In the genomic region with DNA sequence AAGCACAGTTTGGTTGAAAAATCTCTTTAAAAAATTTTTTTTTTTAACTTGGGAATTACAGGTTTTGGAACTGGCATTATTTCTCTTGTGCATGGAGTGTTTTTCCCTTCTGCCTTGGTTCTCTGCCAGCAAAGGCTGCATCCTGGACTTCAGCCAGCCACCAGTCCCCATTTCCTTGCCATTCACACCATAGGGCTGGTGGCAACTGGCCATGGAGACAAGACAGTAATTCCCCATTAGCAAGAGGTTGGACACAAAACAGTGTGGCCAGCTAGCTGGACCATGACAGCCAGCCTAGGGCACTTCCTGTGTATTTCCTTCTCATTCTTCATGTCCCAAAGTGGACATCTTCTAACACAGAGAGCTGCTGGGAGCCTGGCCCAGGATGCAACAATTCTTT, we compare ENCODE assay signal across 8 mouse cellular contexts. TPM values are rescaled to one million over a fixed set of nuclear protein-coding genes. Genes with fewer than 3 reads are reported as not detected.
DNase-seq lines count a peak whose midpoint lies in the region; ATAC-seq and TF ChIP-seq lines count a peak whose summit lies in the region.

No protein-coding gene starts in this region.

- H3K27me3 ChIP-seq in hindbrain, embryonic 14.5 days (ENCODE audit: control insufficient read depth, insufficient read depth, low read length) = no peaks in the 10 kb centered on the region
- H3K27me3 ChIP-seq in midbrain, embryonic 15.5 days (replicated peaks) = no peaks in the 10 kb centered on the region
- no peaks in the 10 kb centered on the region for H3K27me3 ChIP-seq in intestine, postnatal 0 days (replicated peaks; ENCODE audit: control insufficient read depth, insufficient read depth, low read length)

- no peaks in the 10 kb centered on the region for H3K36me3 ChIP-seq in hindbrain, embryonic 14.5 days (replicated peaks; ENCODE audit: control insufficient read depth, insufficient read depth)
- H3K36me3 ChIP-seq in midbrain, embryonic 15.5 days (replicated peaks) = no peaks in the 10 kb centered on the region
- no peaks in the 10 kb centered on the region for H3K36me3 ChIP-seq in intestine, postnatal 0 days (ENCODE audit: control insufficient read depth, insufficient read depth)

- H3K4me2 ChIP-seq in hindbrain, embryonic 14.5 days (replicated peaks) = no peak overlapping the region
- H3K4me2 ChIP-seq in midbrain, embryonic 15.5 days = no peak overlapping the region
- no peak overlapping the region for H3K4me2 ChIP-seq in intestine, postnatal 0 days (replicated peaks; ENCODE audit: low read depth)

- H3K4me3 ChIP-seq in hindbrain, embryonic 14.5 days (replicated peaks; ENCODE audit: low read length) = no peak overlapping the region
- no peak overlapping the region for H3K4me3 ChIP-seq in midbrain, embryonic 15.5 days
- H3K4me3 ChIP-seq in intestine, postnatal 0 days (ENCODE audit: low read depth, low read length) = no peak overlapping the region

- H3K4me1 ChIP-seq in hindbrain, embryonic 14.5 days (replicated peaks; ENCODE audit: control insufficient read depth, insufficient read depth, low read length) = peaks cover 40% of the 10 kb centered on the region
- peaks cover 40% of the 10 kb centered on the region for H3K4me1 ChIP-seq in midbrain, embryonic 15.5 days
- H3K4me1 ChIP-seq in intestine, postnatal 0 days (replicated peaks; ENCODE audit: control insufficient read depth, insufficient read depth, low read length) = no peaks in the 10 kb centered on the region

- ATAC-seq in hindbrain, embryonic 14.5 days (ENCODE audit: low FRiP score) = peak; percentile 55; the same call in 1 of the 2 replicates
- ATAC-seq in midbrain, embryonic 15.5 days (replicated peaks) = no peak; the same call in 1 of the 2 replicates
- no peak for ATAC-seq in intestine, postnatal 0 days

- H3K9me3 ChIP-seq in hindbrain, embryonic 14.5 days (ENCODE audit: control insufficient read depth, low read length) = no peaks in the 10 kb centered on the region
- H3K9me3 ChIP-seq in midbrain, embryonic 15.5 days = no peaks in the 10 kb centered on the region
- no peaks in the 10 kb centered on the region for H3K9me3 ChIP-seq in intestine, postnatal 0 days (ENCODE audit: control insufficient read depth)

- peak overlapping the region; percentile 79; the same call in 1 of the 2 replicates for H3K27ac ChIP-seq in hindbrain, embryonic 14.5 days
- peak overlapping the region; percentile 71 for H3K27ac ChIP-seq in midbrain, embryonic 15.5 days
- no peak overlapping the region for H3K27ac ChIP-seq in intestine, postnatal 0 days (ENCODE audit: low read depth, low read length)

- peak; percentile 72 for DNase-seq in retina, postnatal 1 day
- DNase-seq in retina, embryonic 14.5 days (ENCODE audit: low spot score) = no peak
- DNase-seq in cerebellum, adult 9-10 months = peak; percentile 94
- DNase-seq in hindbrain, embryonic 14.5 days (ENCODE audit: low spot score) = peak; percentile 70
- DNase-seq in layer of hippocampus, postnatal 36 days = peak; percentile 55 to 72
- DNase-seq in embryo, embryonic 11 days = no peak

- H3K9ac ChIP-seq in hindbrain, embryonic 14.5 days = no peak overlapping the region
- no peak overlapping the region for H3K9ac ChIP-seq in midbrain, embryonic 15.5 days
- H3K9ac ChIP-seq in intestine, postnatal 0 days (ENCODE audit: low read depth, low read length) = no peak overlapping the region

- TF ChIP-seq CTCF in intestine, postnatal 0 days (IDR thresholded peaks at IDR 0.05; ENCODE audit: low read depth) = no peak

RNA-seq across cellular contexts. Expression of gene Kremen1, which starts 53.4 kb away (rescaled TPM):
- 3.9 and 5.7 TPM in 2 replicates for polyA plus RNA-seq in hindbrain, embryonic 14.5 days (2014; fragmentation: Nextera tagmentation; extraction: Ambion mirVana)
- total RNA-seq in layer of hippocampus, postnatal 36 days (2021) = 10 to 100 TPM; 13.1 to 14.6 TPM
- 5.2 and 6.0 TPM in 2 replicates for polyA plus RNA-seq in midbrain, embryonic 15.5 days (2015; fragmentation: Nextera tagmentation; extraction: Ambion mirVana)
- polyA plus RNA-seq in intestine, postnatal 0 days (2015; fragmentation: Nextera tagmentation; extraction: Ambion mirVana) = 5.7 and 6.6 TPM in 2 replicates

Comparison
In these comparisons a context has a peak if more than half of its experiments do, and no peak if none do; other contexts are left out.
1. DNase-seq: peak in retina, postnatal 1 day (single experiment), cerebellum, adult 9-10 months (single experiment), hindbrain, embryonic 14.5 days (single experiment) and layer of hippocampus, postnatal 36 days (2 of 2); none in retina, embryonic 14.5 days (single experiment) and embryo, embryonic 11 days (single experiment).